7 mouse cellular contexts compared by ENCODE assay signal in the genomic region with DNA sequence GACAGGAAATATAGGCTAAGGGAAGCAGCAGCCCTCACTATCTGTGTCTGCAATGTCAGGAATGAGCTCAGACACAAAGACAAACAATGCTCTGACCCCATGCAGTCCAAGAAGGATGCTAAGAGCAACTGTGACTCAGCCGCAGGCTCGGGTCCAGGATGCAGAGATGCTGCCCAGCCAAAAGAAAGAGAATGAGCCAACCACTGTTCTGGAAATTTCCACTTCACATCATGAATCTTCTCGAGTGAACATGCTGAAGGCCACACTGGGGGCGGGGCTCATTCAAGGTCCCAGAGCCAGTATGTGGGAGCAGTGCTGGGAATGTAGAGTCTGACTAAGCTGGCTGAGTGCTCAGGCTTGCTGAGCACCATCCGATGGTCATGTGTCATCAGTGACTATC. TPM values are rescaled to one million over a fixed set of nuclear protein-coding genes. Genes with fewer than 3 reads are reported as not detected.
DNase-seq lines count a peak whose midpoint lies in the region; TF ChIP-seq lines count a peak whose summit lies in the region.

No protein-coding gene starts in this region.

- peaks cover 6% of the 10 kb centered on the region for H3K4me1 ChIP-seq in olfactory bulb, adult 2 months (ENCODE audit: control insufficient read depth, insufficient read depth, low read length)

- WGBS in olfactory bulb, adult 2 months: 30% methylated on average over 5 of the region's 5 CpGs

- peak; percentile 86 for DNase-seq in adipocyte (ENCODE audit: low spot score)
- DNase-seq in adrenal gland, postnatal 4 days (ENCODE audit: low spot score in 2 of 2): peak; percentile 48 to 79
- DNase-seq in heart, adult 11 months: peak; percentile 99
- peak; percentile 74 for DNase-seq in kidney, adult 9 months
- DNase-seq in spleen, adult 18-20 months: no peak
- DNase-seq in embryo, embryonic 10.5 days (ENCODE audit: low spot score): no peak

- no peak for TF ChIP-seq POLR2A in olfactory bulb, adult 2 months (IDR thresholded peaks at IDR 0.05; ENCODE audit: insufficient read depth, low read depth, low read length)

- no peak for TF ChIP-seq CTCF in olfactory bulb, adult 2 months (IDR thresholded peaks at IDR 0.05; ENCODE audit: insufficient read depth, low read depth, low read length)

- H3K27ac ChIP-seq in olfactory bulb, adult 2 months (ENCODE audit: insufficient read depth, low read depth, low read length): peak overlapping the region; percentile 21; the same call in 1 of the 2 replicates

- H3K4me3 ChIP-seq in olfactory bulb, adult 2 months (ENCODE audit: insufficient read depth, low read depth, low read length): no peak overlapping the region

RNA-seq across cellular contexts. Expression of gene Coro2b, which starts 23.2 kb away (rescaled TPM):
- total RNA-seq in adrenal gland, postnatal 4 days (2021): 10 to 100 TPM; 28.4 to 32.6 TPM
- not detected in 2 replicates for polyA plus RNA-seq in olfactory bulb, adult 2 months (2012; ENCODE audit: insufficient read depth, insufficient read length, low replicate concordance, missing spikeins)

Comparison
In these comparisons a context has a peak if more than half of its experiments do, and no peak if none do; other contexts are left out.
1. DNase-seq: peak in adipocyte (single experiment), adrenal gland, postnatal 4 days (2 of 2), heart, adult 11 months (single experiment) and kidney, adult 9 months (single experiment); none in spleen, adult 18-20 months (0 of 2) and embryo, embryonic 10.5 days (single experiment).